Mouse (Mus musculus) heart, adult 9 months (tissue): ENCODE data around the gene Smad1.

Experiments
- DNase-seq, 2 experiments: peaks; one replicate each; pipeline ENCODE4 v3.0.0; 2022; ENCODE audit warnings: low spot score in 2 of 2

Smad1 gene

DNA sequence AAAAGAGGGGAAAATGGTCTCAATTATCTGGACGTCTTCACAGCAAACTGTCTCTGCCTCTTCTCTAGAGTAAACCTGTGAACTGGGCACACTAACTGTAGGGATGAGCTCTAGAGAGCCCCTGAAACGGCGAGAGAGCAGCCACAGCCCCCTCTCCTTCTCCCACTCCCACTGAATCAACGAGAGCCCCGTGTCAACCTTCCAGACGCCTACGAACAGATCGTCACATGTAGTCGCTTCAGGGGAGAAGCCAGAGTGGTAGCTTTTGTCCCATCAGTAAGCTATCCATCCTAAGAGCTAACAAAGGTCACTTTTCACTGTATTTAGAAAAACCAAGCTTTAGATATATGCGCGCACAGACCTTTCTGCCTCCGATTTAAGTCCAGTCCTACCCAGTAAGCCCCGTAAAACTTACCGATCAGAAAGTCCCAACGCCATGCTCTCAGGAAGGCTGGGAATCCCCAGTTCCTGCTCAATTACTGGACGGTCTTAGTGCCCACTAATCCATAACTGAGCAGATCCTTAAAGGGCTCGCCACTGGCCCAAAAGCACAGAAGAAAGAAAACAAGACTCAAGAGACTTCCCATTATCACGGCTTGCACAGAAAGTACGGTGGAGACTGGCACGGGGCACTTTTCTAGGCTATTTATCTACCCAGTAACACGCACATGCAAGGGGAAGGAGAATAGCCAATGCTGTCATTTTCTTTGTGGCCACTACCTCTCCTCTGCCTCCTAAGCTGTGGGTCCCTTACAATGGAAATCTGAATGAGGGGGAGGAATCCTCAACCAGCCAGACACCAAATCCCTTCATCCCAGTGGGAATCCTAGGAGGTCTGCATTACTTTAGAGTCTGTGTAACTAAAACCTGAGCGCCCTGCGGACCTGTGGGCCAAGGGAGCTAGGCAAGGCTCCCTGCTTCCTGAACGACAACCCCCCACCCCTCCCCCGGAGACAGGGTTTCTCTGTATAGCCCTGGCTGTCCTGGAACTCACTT lies 14.7 kb downstream of the Smad1 start:
- DNase-seq = no peak

DNA sequence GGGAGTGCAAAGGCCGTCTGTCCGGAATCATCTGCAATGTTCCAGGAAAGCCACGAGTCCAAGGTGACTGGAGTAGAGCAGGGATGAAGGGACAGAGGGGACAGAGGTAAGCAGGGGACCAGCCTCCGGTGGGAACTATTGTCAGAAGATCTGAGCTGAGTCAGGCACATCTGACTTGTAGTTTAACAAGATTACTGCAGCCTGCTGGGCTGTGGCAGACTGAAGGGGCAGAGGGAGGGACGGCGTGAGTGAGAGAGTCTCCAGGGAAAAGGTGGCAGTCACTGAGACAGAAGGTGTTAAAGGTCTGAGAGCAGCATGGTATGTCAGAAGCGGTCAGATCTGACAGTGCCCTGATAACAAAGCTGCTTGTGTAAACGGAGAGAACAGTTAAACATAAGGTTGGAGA lies 16.5 kb downstream of the Smad1 start:
- no peak for DNase-seq

DNA sequence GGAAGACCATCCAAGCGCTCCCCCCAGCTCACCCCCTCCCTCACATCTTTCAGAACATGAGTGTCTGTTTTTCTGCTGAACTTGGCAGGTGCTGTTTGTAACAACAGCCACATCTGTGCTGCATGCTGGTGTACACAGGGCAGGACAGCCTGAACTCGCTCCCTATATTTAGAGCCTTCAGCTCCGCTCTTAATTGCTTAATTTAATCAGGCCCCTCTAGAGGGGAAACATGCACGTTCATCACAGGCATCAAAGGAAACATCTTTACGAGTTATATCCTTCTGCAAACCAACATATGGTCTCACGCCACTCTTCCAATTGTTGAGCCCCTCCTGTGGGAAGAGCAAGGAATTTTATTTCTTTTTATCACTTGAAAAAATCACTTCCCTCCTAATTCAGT lies 17.5 kb downstream of the Smad1 start:
- DNase-seq = peak in 1 of 2 experiments; percentile 76

DNA sequence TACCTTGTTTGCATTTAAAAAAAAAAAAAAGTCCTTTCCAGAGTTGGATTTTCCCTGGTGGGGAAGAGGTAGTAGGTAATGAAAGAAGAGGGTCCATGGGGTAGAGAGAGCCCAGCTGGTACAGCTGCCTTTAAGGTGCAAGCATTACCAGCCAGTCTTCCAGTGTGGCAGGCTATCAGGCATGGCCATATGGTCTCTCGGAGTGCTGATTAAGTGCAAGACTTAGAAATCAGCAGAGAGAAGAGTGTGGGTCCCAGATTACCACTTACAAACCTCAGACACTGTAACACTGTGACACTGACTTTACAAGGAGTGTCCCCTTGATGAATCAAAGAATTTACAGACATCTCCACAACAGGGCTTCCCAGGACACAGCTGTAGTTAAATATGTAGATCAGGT lies 18.9 kb downstream of the Smad1 start:
- no peak for DNase-seq

DNA sequence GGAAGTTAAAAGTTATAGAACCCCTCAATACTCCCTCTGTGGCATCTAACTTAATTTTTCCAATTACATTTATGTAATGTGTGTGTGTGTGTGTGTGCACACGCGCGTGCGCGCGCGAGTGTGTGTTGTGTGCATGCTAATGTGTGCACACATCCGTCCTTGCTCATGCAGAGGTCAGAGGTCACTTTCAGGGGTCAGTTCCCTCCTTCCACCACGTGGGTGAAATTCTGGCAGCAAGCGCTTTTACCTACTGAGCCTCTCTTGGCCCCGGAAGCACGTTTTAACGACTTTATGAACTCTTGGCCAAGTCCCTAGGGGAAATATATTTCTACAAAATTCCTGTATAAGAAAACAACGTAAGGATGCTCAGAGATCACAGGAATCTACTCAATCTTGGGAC lies 19.3 kb downstream of the Smad1 start:
- no peak for DNase-seq

DNA sequence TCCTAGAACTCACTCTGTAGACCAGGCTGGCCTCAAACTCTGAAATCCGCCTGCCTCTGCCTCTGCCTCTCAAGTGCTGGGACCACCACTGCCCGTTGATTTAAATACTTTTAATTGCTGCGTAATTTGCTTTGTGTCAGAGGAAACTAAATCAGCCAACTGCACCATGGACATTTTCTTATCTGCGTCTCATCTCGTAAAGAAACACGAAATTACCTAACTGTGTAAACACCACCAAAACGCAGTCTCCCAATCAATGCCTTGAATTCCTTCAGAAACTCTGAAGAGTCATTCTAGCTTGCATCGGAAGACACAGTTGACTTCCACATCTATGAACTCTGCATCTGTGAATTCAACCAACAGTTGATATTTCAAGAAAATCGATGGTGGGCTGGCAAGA lies 22.7 kb downstream of the Smad1 start:
- DNase-seq = no peak

DNA sequence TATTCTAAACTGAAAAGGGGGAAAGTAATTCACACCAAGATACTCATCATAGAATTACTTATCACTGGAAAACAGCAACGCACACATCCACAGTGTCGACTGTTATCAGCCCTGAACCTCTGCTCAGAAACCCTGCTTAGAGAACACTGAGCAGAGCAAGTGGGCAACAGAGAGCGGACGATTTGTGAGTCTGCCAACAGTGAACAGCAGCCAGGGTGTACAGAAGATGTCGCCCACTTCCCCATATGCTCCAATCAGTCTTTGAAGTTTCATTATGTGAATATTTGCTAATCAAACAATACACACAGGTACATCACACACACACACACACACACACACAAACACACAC lies 23.6 kb downstream of the Smad1 start:
- DNase-seq = no peak

DNA sequence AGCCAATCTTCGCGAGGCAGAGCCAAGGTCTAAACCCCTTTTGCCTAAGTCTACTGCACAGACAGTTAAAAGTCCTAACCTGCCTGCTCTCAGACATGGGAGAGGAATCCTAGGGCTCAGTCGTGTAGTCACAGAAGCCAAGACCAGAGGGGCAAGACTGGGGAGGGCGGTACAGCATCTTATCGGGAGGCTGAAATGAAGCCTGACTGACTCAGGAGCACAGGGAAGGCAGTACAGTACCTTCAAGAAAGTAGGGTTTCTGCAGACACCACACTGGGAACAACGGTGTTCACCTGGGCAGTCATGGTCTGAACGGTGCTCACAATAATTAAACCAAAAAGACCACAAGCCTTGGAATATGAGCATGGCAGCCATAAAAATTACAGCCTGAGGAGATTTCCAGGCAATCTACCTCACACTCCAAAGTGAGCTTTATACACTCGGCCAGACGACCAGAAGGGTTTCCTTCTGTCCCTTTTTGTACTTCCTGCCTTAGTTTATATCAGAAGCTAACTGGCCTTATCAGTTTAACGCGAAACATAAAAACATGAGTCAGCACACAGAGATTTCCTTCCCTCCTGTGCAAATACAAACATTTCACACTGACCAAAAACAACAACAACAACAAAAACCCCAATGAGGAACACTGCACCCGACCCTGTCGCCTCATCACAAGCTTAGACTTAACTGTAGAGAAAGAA lies 24.1 kb downstream of the Smad1 start:
- no peak for DNase-seq

DNA sequence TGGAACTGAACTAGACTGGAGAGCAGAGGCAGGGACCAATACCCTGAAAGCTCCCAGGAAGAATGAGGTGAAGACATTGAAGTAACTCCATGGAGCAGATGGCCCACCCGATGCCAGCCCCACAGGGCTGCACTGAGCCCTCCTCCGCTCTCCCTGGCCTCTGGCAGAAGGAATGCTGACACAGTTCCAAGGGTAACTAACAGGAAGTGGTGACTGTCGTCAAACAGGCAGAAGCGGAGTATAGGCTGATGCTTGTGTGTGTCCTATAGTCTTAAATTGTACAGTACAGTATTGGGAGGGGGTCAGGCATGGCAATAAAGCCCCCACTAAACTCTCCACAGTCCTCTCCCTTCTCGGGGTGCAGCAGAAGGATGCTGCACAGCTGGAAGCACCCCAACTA lies 24.9 kb downstream of the Smad1 start:
- DNase-seq = peak; percentile 39 to 56

DNA sequence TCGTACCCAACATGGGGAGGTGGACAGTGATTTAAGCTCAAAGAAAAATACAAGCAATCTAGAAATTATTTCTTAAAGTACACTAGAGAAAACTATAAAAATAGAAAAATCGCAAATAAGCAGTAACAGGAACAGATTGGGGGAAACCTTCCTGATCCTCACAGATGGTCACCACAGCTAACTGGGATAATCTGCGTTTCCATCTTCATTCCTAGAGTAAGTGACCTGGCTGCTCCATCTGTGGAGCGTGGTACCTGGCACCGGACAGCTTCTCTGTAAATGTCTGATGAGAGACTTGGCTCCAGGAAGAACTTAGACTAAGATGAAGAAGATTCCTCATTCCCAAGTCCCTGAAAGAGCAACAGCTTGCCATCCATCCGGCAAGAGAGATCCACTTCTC lies 25.8 kb downstream of the Smad1 start:
- DNase-seq = no peak

DNA sequence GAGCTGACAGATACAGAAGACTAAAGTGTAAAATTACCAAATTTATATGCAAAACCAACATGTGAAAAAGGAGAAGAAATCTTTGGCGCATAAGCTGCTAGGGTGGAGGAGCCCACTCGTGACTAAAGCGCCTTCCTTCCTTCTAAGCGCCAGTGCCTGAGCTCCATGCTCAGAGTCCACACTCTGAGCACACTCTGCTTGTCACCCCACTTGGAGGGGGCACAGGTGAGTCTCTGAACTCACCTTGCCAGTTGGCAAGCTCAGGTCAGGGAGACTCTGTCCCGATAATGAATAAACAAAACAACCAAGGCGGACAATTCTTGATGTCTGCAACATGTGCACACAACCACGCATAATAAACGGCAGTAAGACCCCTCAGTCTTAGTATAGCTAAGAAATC lies 26.4 kb downstream of the Smad1 start:
- DNase-seq = no peak

DNA sequence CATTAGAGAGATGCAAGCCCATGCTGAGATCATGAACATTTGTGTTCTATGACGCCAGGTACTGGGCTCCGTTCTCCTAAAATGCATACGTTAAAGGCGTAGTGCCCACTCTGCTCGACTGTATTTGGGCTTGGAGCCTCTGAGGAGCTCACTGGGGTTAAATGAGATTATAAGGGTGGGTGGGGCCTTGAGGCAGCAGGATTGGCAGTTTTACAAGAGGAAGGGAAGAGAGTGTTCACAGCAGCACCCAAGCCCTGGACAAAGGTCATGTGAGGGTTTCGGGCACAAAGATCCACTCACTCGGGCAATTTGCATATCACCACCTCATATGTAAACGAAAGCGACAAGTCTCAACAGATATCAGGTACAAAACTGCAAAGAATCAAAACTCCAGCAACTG lies 26.8 kb downstream of the Smad1 start:
- peak; percentile 35 to 47 for DNase-seq

DNA sequence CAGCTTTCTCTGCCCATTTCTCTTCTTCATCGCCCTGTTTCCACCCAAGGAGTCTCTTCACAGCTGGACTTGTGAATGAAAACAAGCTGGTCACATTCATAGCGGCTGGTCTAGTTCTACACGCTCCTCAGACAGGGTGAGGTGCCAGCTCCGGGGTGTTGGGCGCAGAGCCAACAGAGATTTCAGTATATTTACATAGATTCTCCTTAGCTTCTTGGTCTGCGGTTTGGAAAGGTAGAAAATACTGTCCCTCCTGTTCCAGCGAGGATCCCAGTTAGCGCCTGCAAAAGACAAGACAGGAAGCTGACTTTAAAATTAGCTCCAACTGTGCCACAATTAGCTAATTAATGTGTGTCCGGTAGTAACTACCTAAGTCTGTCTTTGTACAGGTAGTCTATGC lies 27.2 kb downstream of the Smad1 start:
- DNase-seq = no peak

DNA sequence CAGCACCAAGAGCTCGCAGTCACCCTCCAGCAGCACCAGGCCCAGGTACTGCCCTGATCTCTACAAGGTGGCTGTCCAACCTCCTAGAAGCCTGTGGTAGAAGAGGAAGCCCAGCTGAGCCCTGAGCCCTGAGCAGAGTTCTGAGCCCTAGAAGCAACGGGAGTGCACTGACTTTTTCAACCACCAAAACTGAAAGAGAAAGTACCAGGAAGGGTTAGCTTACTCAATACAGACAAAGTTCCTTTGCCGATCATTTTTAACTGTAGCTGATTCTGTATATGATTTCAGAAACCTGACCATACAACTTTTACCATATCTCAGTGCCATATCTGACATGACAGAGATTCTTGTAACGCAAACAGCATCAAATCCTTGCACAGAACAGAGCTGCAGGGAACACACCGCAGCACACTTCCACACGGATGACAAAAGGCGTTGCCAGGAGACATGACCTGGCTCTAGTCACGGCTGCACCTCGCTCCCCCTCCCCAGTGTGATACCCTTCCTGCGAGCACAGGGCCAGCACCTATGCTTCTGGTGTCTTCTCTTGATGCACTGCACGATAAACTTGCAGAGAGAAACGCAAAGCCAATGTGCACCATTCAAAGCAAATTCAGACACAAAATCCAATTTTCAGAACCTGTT lies 28.6 kb downstream of the Smad1 start:
- DNase-seq = no peak

DNA sequence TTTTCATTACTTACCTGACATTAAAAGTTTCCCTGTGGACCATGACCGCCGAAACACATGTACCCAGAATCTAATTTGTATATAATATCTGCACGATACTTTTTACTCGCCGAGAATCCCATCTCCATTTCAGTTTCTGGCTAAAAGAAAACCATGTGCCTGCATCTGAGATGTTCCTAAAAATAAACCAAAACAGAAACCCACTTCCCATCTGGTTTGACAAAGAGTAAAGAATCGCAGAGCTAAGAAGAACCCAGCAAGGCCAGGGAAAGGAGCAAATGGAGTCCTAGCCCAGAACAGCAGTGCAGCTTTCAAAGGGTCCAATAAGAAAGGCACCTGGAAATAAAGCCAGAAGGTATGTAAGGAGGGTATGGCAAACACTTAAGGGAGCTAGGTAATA lies 30.2 kb downstream of the Smad1 start:
- DNase-seq = no peak

DNA sequence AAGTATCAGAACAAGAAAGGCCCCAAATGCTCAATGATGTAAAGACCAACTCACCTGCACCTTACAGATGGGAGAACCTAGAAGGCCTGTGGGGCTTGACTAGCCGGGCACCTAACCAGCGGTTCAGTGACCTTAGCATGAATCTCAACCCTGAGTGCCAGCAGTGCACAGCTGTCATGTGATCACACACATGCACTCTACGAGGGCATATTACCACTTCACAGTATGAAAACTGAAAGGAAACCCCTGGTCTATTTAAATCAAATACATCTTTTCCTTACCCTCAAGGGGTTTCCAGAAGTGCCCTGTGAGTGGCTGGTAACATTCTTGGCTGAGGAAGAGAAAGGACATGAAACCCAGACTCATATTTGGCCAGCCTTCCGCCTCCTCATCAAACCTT lies 31.4 kb downstream of the Smad1 start:
- DNase-seq = no peak

DNA sequence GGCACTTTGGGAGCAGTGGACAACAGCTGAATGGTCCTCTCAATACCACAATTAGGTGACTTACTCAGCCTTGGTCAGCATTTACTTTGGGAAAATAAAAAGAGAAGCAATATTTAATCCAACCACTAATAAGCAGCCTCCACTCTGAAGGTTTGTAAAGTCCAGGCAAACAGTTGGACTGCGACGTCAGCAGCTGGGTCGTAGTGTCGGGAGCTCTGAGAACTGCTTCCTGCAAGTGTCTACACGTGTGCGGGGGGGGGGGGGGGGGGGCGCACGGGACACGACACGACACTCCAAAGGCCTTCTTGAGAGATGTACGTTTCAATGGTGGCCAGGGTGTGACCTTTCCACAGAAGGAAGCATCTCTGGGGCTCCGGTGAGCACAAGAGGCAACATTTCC lies 32.0 kb downstream of the Smad1 start:
- DNase-seq = no peak

DNA sequence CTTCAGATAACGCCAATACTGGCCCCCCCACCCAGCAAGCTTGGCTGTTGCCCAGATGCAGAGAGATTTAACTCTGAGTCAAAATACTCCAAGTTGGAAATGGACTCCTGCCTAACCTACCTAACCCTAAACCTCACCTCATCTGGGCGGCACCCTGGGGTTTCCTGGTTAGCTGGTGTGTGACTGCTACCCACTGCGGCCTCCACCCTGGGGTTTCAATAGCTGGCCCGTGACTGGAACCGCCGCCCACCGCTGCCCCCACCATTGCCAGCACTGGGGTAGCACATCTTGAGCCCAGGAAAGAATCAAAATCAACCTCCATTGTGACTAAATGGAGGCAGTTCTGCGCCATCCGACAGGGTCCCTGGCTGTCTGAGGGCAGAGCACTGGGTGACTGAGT lies 33.1 kb downstream of the Smad1 start:
- DNase-seq = no peak

DNA sequence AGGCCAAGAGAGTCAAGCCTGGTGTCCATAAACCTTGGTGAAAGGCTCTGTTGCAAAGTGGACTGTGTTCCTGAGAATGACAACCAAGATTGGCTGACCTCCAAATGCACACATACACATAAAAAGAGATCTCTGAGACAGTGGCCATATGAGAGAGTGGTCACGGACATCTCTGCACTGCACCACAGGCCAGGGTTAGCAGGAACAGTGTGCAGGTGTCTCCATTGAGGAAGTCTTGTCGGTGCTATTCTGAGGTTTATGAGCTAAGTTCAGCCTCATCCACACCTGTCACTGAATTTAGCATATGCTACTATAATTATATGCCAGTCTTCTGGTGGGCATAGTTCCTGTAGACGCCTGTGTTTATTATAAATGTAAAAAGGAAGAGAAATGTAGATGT lies 33.6 kb downstream of the Smad1 start:
- no peak for DNase-seq

DNA sequence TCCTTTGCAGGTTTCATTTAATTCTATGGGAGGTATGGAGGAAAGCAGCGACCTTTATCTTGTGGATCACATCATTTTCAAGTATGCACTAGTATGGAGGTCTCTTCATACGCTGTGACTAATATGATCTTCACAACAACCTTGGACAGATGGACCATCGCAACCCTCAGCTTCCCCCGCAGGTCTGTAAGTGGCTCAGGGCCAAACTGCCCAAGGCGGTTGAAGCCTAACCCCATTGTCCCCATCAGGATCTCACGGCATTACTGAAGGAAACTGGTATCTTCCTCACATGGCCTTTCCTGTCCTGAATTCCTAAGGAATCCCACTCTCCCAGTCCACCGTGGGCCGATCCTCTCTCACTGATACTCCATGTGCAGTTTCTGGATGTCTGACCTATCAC lies 34.5 kb downstream of the Smad1 start:
- DNase-seq = no peak

DNA sequence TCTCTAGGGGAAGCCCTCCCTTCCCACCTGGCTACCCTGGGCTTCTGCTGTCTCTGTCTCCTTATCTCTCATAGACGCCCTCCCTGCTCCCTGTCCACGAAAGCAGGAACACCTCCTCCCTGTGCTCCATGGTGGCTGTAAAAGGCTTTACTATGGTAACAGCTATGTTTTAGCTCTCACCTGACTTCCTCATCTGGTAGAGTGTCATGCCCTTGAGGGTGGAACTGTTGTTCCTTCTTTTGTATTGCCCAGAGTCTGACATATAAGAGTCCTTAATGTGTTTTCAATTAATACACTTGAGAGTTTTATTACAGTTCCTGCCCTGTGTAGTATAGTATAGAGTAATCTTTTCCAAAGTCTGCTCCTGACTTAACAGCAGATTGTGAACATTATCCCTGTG lies 36.9 kb downstream of the Smad1 start:
- DNase-seq = no peak

DNA sequence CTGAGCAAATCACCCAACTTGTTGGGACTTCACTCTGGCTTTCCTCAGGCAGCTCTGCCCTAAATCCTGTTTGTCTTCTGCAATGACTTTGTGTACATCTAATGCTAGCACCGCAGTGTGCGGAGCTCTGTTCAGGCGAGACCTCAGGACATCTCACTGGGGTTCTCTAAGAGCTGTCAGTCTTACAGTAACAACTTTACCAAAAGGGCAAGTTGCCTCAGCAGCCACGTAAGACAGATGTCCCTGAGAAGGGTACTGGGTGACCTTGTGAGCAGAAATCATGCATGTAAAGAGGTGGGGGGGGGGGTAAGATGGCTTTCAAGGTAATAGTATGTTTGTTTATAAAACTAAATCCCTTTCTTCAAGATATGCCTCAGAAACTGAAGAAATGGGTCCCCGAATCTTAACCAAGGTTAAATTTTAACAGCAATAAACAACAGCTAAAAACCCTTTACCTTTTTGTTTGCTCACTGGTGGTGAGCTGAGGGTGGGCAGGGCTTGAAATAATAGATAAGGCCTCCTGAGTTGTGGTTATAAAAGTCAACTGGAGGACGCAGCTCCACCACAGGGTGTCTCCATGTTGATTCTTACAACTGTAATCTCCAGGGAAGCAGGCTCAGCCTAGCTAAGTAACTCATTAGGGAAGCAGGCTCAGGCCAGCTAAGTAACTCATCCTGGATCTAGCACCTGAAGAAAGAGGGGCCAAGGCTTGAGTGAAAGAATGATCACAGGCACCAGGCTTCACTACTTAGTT lies 38.4 kb downstream of the Smad1 start:
- no peak for DNase-seq
